Mouse (Mus musculus): Measurements from ENCODE around the gene Slc12a6. TPM values are rescaled to one million over a fixed set of nuclear protein-coding genes. Genes with fewer than 3 reads are reported as not detected.

The Slc12a6 gene
- polyA plus RNA-seq, 1 experiment from 2014 or later: 19.2 TPM

GRCm38 (mm10) chr2:112239212-112239934 is 26.3 kb upstream of the Slc12a6 start, which contains the start of gene Lpcat4:
TSS of gene Lpcat4 (plus strand) at chr2:112239468.
- H3K27me3 ChIP-seq (ENCODE audit: control insufficient read depth, insufficient read depth, low read depth, low read length): no peaks in the 10 kb centered on the region
- H3K4me1 ChIP-seq (ENCODE audit: control insufficient read depth, insufficient read depth, low read length): peaks cover 9% of the 10 kb centered on the region
- H3K27ac ChIP-seq (ENCODE audit: low read length): peak within 1 kb of the TSS; percentile 96
- under 1% methylated on average over 85 of the region's 94 CpGs for WGBS
- peaks cover 8% of the 10 kb centered on the region for H3K36me3 ChIP-seq (ENCODE audit: control insufficient read depth, insufficient read depth, low read length)
- H3K4me3 ChIP-seq (ENCODE audit: low read depth, low read length): peak within 1 kb of the TSS; percentile 79
- peak; percentile 92 for ATAC-seq
- peak within 1 kb of the TSS; percentile 85 for H3K9ac ChIP-seq (ENCODE audit: low read depth, low read length)
- no peaks in the 10 kb centered on the region for H3K9me3 ChIP-seq (replicated peaks; ENCODE audit: control insufficient read depth, low read length, poor library complexity, severe bottlenecking)
- peak within 1 kb of the TSS; percentile 55 for H3K4me2 ChIP-seq (ENCODE audit: low read length)

DNA sequence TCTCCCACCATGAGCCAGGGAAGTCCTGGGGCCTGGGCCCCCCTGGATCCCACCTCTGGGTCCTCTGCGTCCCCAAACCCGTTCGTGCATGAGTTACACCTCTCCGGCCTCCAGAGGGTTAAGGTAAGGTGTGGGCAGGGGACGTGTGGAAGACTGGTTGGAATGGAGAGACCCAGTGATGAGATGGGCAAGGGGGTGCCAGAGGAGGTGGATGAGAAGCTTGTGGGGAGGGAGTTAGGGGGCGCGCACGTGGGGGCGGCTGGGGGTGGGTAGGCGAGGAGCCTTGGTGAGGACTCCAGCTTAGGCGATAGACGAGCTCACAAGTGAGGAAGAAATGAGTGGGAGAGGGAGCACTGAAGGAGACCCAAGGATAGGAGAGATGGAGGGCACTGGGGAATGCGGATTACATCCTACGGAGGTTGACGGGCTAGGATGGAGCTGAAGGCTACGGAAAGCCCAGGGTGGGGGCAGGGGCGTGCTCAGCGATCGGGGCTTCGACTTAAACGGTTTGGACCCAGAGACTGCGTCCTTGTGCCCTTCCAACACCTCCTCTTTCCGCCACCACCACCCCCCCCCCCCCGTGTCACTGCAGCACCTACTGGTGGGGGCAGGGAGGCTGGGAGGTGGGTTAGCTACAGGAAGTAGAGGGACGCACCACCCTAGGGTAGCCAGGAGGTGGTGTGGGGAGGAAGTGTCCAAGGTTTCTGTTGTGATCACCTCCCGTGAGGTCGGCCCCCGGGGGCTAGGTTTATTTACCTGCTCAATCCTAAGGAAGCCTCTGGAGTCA is 25.5 kb upstream of the Slc12a6 start:
- Histone ChIP-seq H3K36me3 (ENCODE audit: control insufficient read depth, insufficient read depth, low read length) (peaks cover 11% of the 10 kb centered on the region), H3K9ac (ENCODE audit: low read depth, low read length) (peak overlapping the region; percentile 85), H3K27ac (ENCODE audit: low read length) (peak overlapping the region; percentile 96), H3K4me1 (ENCODE audit: control insufficient read depth, insufficient read depth, low read length) (peaks cover 9% of the 10 kb centered on the region), H3K9me3 (replicated peaks; ENCODE audit: control insufficient read depth, low read length, poor library complexity, severe bottlenecking) (no peaks in the 10 kb centered on the region), H3K27me3 (ENCODE audit: control insufficient read depth, insufficient read depth, low read depth, low read length) (no peaks in the 10 kb centered on the region), H3K4me2 (ENCODE audit: low read length) (peak overlapping the region; percentile 55), H3K4me3 (ENCODE audit: low read depth, low read length) (peak overlapping the region; percentile 79)
- WGBS: 1% methylated on average over 26 of the region's 28 CpGs
- ATAC-seq: peak; percentile 76

- H3K4me3 ChIP-seq (ENCODE audit: low read depth, low read length): no peak overlapping the region
- peaks cover 9% of the 10 kb centered on the region for H3K4me1 ChIP-seq (ENCODE audit: control insufficient read depth, insufficient read depth, low read length)
- ATAC-seq: no peak
- peaks cover 19% of the 10 kb centered on the region for H3K36me3 ChIP-seq (ENCODE audit: control insufficient read depth, insufficient read depth, low read length)
- WGBS: 88% methylated on average over 14 of the region's 14 CpGs
- no peak overlapping the region for H3K9ac ChIP-seq (ENCODE audit: low read depth, low read length)
- H3K27me3 ChIP-seq (ENCODE audit: control insufficient read depth, insufficient read depth, low read depth, low read length): no peaks in the 10 kb centered on the region
- no peaks in the 10 kb centered on the region for H3K9me3 ChIP-seq (replicated peaks; ENCODE audit: control insufficient read depth, low read length, poor library complexity, severe bottlenecking)
- no peak overlapping the region for H3K4me2 ChIP-seq (ENCODE audit: low read length)
- H3K27ac ChIP-seq (ENCODE audit: low read length): no peak overlapping the region
Observed at GRCm38 (mm10) chr2:112241787-112242186, 23.8 kb upstream of the Slc12a6 start.

GRCm38 (mm10) chr2:112245307-112245706 is 20.3 kb upstream of the Slc12a6 start:
- Histone ChIP-seq H3K4me2 (ENCODE audit: low read length) (no peak overlapping the region), H3K9ac (ENCODE audit: low read depth, low read length) (no peak overlapping the region), H3K27ac (ENCODE audit: low read length) (no peak overlapping the region), H3K9me3 (replicated peaks; ENCODE audit: control insufficient read depth, low read length, poor library complexity, severe bottlenecking) (no peaks in the 10 kb centered on the region), H3K36me3 (ENCODE audit: control insufficient read depth, insufficient read depth, low read length) (peaks cover 23% of the 10 kb centered on the region), H3K27me3 (ENCODE audit: control insufficient read depth, insufficient read depth, low read depth, low read length) (no peaks in the 10 kb centered on the region), H3K4me1 (ENCODE audit: control insufficient read depth, insufficient read depth, low read length) (peaks cover 7% of the 10 kb centered on the region), H3K4me3 (ENCODE audit: low read depth, low read length) (no peak overlapping the region)
- WGBS: 96% methylated on average over 5 of the region's 5 CpGs
- ATAC-seq: no peak

GRCm38 (mm10) chr2:112246193-112246592 is 19.4 kb upstream of the Slc12a6 start:
- Histone ChIP-seq H3K4me2 (ENCODE audit: low read length) (no peak overlapping the region), H3K36me3 (ENCODE audit: control insufficient read depth, insufficient read depth, low read length) (peaks cover 23% of the 10 kb centered on the region), H3K4me1 (ENCODE audit: control insufficient read depth, insufficient read depth, low read length) (peaks cover 2% of the 10 kb centered on the region), H3K27me3 (ENCODE audit: control insufficient read depth, insufficient read depth, low read depth, low read length) (no peaks in the 10 kb centered on the region), H3K9me3 (replicated peaks; ENCODE audit: control insufficient read depth, low read length, poor library complexity, severe bottlenecking) (no peaks in the 10 kb centered on the region), H3K4me3 (ENCODE audit: low read depth, low read length) (no peak overlapping the region), H3K27ac (ENCODE audit: low read length) (no peak overlapping the region), H3K9ac (ENCODE audit: low read depth, low read length) (no peak overlapping the region)
- WGBS: 94% methylated on average over 6 of the region's 6 CpGs
- ATAC-seq: no peak

GRCm38 (mm10) chr2:112247323-112247722 is 18.3 kb upstream of the Slc12a6 start:
- no peak overlapping the region for H3K9ac ChIP-seq (ENCODE audit: low read depth, low read length)
- no peak overlapping the region for H3K27ac ChIP-seq (ENCODE audit: low read length)
- peaks cover 23% of the 10 kb centered on the region for H3K36me3 ChIP-seq (ENCODE audit: control insufficient read depth, insufficient read depth, low read length)
- 88% methylated on average over 10 of the region's 10 CpGs for WGBS
- no peak overlapping the region for H3K4me3 ChIP-seq (ENCODE audit: low read depth, low read length)
- H3K27me3 ChIP-seq (ENCODE audit: control insufficient read depth, insufficient read depth, low read depth, low read length): no peaks in the 10 kb centered on the region
- no peak for ATAC-seq
- no peaks in the 10 kb centered on the region for H3K4me1 ChIP-seq (ENCODE audit: control insufficient read depth, insufficient read depth, low read length)
- H3K9me3 ChIP-seq (replicated peaks; ENCODE audit: control insufficient read depth, low read length, poor library complexity, severe bottlenecking): no peaks in the 10 kb centered on the region
- H3K4me2 ChIP-seq (ENCODE audit: low read length): no peak overlapping the region

DNA sequence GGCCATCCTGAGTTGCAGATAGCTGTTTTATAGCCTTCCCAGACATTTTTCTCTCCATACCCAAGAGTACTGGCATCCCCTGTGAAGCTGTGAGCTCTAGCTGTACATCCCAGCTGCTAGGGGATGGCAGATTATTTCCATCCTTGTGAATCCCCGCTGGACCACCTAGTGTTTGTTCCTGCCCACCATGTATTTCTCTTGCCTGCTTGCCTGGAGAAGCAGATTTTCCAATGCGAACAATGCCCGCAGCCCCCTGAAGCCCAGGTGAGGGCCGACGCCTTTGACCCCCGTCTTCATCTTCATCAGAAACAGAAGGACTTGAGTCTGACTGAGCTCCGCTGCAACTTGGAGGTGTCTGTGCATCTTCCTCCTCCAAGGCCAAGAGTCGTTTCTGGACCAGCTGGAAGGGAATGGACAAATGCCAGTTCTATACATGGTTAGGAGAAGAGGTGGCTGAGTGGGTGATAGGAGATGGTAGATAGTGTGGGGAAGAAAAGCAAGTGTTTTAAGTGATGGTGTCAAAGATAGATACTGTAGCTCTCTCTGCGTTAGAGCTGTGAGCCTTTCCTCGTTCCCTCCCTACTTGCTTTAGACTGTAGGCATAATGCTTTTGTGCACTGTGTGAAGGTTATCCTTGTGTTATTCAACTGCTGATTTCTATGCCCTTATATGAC is 15.7 kb upstream of the Slc12a6 start:
- Histone ChIP-seq H3K36me3 (ENCODE audit: control insufficient read depth, insufficient read depth, low read length) (peaks cover 12% of the 10 kb centered on the region), H3K4me3 (ENCODE audit: low read depth, low read length) (no peak overlapping the region), H3K27me3 (ENCODE audit: control insufficient read depth, insufficient read depth, low read depth, low read length) (no peaks in the 10 kb centered on the region)

GRCm38 (mm10) chr2:112254675-112255515 is 10.7 kb upstream of the Slc12a6 start:
- H3K27me3 ChIP-seq (ENCODE audit: control insufficient read depth, insufficient read depth, low read depth, low read length): no peaks in the 10 kb centered on the region
- no peak for ATAC-seq
- no peak overlapping the region for H3K4me2 ChIP-seq (ENCODE audit: low read length)
- no peaks in the 10 kb centered on the region for H3K9me3 ChIP-seq (replicated peaks; ENCODE audit: control insufficient read depth, low read length, poor library complexity, severe bottlenecking)
- H3K9ac ChIP-seq (ENCODE audit: low read depth, low read length): no peak overlapping the region
- no peaks in the 10 kb centered on the region for H3K4me1 ChIP-seq (ENCODE audit: control insufficient read depth, insufficient read depth, low read length)
- WGBS: 71% methylated on average over 7 of the region's 7 CpGs
- H3K4me3 ChIP-seq (ENCODE audit: low read depth, low read length): no peak overlapping the region
- H3K27ac ChIP-seq (ENCODE audit: low read length): no peak overlapping the region
- H3K36me3 ChIP-seq (ENCODE audit: control insufficient read depth, insufficient read depth, low read length): no peaks in the 10 kb centered on the region

More for the DNA sequence above, 15.7 kb upstream of the Slc12a6 start:
- Histone ChIP-seq H3K4me2 (ENCODE audit: low read length) (no peak overlapping the region), H3K27ac (ENCODE audit: low read length) (no peak overlapping the region), H3K9ac (ENCODE audit: low read depth, low read length) (no peak overlapping the region), H3K9me3 (replicated peaks; ENCODE audit: control insufficient read depth, low read length, poor library complexity, severe bottlenecking) (no peaks in the 10 kb centered on the region), H3K4me1 (ENCODE audit: control insufficient read depth, insufficient read depth, low read length) (no peaks in the 10 kb centered on the region)
- 92% methylated on average over 10 of the region's 10 CpGs for WGBS
- ATAC-seq: no peak

All from midbrain, embryonic 16.5 days (tissue).